Mouse (Mus musculus) CD4-positive helper T cell, adult 2 months (primary cell): ENCODE results near the gene Tmem150c.

Experiments
- DNase-seq: peaks from one replicate; pipeline ENCODE4 v3.0.0-alpha.2; 2012; ENCODE audit warnings: low read depth, missing footprints, low spot score

Tmem150c gene

DNA sequence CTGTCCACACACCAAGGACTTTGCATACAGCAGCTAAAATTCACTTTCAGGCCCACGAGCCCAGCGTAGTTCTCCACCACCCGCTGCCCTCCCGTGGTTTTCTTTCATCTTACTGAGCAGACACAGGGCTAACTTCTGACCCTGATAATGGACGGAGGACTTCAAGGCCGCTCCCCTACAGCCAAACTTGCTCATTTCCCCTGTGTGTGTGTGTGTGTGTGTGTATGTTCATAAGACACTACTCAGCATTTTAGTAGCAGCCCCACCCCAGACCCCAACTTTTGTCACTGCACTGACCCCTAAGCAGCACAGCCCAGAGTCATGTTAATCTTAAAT lies at the start of gene Tmem150c:
TSS of gene Tmem150c (minus strand) at position 171 of the 336 bp plus-strand sequence.
- DNase-seq: no peak

DNA sequence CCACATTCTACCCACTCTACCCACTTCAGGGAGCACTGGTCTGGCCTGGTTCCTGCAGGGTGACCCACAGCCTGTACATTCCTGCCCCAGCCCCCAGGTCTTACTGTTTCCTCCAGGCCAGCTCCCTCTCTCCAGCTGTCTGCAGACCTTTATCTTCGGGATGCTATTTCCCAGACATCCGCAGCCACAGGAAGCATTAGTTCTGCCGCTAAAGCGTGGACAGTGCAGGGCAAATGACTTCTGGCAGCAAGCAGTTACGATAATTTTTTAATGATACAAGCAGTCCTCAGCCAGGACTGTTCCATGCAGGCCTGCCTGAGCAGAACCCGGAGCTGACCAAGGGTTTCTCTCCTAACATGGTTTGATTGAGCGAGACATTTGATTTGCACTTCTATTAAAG lies 49.5 kb upstream of the Tmem150c start:
- DNase-seq: no peak

DNA sequence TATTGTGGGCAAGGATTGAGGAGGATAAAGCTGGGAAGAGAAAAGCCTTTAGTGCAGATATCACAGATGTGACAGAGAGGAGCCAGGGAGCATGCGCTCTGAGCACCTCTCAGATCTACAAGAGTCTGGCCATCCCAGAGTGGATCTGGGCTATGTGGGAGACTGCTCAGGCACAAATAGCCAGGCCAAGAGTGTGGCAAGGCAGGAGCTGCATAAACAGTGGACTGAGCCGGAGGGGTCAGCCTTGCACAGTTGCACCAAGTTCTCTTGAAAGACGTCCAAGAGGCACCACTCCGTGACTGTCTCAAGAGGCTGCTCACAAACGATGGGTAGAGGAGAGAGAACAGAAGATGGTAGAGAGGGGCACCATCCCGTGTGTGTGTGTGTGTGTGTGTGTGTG lies 47.1 kb upstream of the Tmem150c start:
- no peak for DNase-seq

DNA sequence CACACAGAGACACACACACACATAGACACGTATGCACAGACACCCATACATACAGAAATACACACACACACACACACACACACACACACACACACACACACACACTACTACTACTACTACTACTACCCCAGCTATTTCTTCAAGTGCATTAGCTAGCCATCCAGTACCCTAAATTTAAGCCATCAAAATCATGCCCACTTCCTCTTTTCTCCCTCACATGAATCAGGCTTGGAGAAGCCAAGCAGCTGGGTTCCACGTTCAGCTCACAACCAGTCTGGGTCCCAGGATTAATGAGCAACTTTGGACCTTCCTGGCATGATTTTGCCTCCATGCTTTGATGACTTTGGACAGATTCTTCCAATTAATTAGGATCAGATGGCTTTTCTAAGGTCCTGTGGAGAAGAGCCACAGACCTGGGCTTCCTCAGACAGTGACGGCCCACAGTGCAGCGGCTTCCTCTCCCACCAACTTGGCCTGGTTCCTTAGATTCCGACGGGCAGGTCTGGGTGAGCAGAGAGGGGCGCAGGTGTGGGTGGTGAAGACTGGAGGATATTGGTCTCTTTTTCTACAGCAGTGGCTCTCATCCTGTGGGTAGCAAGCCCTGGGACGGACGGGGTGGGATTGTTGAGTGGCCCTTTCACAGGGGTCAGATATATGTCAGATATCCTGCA lies 46.0 kb upstream of the Tmem150c start:
- no peak for DNase-seq

DNA sequence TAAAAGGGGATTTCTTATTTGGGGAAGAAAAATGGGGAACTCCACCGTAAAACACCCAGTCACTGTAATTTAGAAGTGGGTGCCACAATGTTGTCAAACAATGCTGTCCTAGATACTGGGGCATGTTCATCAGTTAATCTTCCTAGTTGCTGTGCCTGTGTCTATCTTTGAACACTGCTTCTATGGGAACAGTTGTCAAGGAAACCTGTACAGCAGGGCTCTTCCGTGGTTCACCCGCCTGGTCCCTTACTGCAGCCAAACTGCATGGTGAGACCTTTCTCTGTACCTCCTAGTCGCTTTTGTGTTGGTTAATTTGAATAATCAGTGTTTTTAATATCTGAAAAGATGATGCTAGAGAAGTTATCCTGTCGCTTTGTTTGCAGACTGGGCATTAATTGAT lies 41.2 kb upstream of the Tmem150c start:
- DNase-seq: no peak

DNA sequence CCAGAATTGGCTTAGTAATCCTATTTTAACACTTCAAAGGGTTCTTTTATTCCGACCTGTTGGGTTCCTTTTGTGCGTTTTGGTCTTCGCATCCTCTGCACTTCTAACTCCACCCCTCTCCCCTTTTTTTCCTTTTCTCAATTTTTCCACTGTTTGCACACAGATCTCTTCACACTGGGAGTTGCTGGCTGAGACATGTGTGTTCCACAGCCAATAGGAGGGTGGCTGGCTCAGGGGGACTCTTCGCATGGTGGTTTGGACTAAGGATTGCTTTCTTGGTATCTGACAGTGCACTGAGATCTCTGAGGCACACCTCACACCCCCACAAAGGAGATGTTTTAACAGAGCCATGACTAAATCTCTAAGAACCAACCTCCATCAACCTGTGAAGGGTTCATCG lies 40.7 kb upstream of the Tmem150c start:
- no peak for DNase-seq

DNA sequence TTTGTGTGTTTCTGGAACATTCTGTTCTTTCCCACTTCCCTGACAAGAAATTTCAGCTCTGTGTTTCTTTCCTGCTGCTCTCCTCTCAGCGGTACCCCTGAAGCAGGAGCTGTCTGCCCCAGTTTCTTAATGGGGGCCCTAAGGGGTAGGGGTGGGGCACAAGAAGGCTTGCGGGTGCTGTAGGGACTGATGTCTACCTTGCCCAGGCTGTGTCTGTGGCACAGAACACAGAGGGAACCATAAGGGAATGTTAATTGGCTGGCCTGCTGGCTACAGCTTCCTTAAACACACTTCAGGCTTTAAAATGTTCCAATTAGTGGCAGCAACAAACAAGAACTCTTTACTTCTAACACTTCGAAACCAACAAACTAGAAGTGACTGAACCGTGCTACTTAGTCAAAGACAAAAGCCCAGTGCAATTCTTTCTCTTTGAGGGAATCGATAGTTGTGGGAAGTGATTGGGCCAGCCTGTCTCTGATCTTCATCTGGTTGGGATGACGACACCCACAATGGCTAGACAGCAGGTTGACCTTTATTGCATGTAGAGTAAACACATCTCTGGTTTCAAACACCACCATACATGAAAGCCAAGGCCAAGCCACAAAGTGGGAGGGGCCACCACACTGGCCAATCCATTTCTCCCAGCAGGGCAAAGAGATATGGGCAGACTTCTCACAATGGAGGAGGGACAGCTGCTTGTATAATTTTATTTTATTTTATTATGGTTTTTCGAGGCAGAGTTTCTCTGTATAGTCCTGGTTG lies 39.7 kb upstream of the Tmem150c start:
- no peak for DNase-seq

DNA sequence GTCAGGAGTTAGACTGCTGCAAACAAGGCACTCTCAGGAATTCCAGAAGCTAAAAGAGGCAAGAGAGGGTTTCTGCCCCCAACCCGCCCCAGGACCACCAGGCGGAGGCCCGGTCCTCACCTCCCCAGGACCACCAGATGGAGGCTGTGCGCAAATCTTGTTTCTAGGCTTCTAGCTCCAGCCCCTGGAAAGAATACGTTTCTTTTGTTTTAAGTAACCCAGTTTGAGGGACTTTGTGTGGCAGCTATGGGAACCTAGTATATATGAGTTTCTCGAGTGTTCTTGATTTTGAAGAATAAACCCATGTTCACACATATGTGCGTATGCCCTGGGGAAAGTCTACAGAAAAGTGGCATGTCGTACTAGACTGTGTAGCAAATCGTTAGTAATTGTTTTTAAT lies 37.9 kb upstream of the Tmem150c start:
- no peak for DNase-seq

DNA sequence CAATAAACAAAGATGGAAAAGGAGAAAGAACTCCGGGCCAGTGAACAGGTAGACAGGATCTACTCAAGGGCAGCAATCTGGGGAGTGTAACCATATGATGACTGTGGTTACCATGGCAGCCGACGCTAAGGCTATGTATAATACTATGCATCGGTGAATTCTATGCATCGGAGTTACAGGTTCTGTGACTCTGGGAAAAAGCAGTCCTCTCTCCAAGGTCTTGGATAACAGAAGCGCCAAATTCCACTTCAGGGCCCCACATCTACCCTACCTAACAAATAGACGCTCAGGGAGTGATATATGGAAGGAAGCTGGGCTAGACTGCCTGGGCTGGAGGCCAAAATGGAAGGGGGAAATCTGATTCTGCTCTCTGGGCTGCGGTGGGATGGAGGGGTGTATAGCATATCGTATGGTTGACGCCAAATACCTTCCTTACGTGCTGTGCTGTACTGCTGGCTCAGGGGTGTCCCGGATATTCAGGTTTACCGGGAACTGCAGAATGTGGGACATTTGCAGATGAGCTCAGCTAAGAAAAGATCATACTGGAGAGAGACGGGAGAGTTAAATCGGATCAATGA lies 37.3 kb upstream of the Tmem150c start:
- no peak for DNase-seq

DNA sequence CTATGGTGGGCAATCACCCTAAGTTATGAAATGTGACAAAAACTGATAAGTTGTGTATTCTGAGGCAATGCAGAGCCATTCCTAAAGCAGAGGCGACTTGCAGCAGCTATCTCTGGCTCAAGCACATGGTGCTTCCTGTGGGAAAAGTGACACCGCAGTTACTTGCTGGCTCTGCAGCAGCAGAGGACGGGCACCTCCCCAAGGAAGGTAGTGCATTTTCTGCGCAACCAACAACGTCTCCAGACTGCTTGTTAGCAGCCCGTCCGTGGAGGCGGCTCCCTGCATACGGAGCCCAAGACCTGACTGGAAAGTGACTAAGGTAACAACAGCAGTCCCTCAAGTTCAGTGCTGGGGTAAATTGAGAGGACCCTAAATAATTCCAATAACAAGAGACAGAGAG lies 36.8 kb upstream of the Tmem150c start:
- DNase-seq: no peak

DNA sequence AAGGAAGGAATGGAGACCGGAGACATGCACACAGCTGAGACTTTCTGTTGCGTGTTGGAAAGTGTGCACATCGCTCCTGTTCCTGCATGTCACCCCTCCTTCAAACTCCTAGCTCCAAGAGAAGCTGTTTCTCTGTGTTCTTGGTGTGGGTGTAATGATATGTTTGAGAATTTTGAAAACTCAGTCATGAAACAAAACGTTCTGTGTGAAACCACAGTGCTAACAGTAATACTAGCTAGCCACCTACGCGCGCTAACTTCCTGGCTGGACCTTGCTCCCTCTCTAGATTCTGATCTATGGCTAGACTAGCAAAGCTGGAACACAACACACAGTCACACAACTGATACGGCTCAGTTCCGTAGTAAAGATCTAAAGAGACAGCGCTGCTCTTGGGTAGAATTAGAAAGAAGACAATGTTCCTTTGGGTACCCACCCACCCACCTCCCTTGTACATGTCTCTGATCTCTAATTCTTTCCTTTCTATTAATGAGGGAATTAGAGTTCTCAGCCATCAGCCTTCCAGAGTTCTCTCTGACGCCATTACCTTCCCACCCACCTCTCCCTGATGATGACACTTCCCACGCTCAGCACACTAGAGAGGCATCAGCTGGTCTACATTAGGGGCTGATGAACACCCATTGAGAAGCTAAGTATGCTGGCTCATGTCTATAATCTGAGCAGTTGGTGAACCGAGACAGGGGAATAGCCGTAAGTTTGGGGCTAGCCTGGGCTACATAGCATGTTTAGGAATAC lies 32.0 kb upstream of the Tmem150c start:
- DNase-seq: no peak

DNA sequence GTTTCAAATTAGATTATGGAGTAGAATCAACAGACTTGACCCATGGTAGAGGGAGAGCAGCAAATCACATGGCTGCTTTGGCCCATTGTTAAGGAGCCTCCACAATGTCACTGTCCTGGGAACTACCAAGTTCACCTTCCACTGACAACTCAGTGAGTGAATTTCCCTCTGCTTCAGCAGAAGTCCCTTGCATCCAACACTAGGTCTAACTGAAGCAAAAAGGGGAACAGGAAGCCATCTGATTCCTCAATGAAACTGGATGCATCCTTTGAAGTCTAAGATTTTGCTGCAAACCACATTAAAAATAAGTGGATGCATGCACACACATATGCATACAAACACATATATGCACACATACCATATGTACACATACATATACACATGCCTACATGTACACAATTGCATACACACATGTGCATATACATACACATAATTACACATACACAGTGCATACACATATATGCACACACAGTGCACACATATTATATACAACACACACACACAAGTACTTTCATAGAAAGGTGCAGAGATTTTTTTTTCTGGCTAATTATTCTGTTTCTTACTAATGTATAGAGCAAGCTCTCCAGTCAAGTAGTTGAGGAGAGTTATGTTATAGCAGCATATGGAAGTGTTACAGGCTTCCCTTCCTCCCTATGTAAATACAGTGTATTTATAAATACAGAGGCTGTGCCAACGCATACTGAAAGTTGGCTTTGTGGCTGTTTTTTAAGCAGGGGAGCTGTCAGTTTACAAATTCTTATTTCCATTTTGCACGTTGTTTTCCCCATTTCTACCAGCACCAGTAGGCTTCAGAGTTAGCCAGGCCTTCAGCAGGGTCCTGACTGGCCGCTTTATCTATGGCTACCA lies 27.7 kb upstream of the Tmem150c start:
- no peak for DNase-seq

DNA sequence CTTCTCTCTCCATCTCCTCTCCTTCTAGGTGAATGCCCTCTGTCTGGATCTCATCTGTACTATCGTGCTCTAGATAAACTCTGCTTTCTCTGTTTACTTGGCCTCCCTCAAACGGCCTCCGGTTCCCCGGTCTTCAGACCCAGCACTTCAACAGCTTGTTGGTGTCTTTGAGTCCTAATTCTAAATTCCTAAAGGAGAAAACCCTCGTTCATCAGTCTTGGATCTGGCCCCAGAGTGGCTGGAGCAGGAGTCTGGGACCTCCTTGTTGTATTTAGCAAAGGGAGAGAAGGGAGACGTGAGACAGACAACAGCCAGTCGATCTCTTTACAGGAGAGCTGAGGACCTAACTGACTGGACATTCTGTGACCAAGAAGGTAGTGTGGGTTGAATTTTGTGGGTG lies 27.0 kb upstream of the Tmem150c start:
- DNase-seq: no peak

DNA sequence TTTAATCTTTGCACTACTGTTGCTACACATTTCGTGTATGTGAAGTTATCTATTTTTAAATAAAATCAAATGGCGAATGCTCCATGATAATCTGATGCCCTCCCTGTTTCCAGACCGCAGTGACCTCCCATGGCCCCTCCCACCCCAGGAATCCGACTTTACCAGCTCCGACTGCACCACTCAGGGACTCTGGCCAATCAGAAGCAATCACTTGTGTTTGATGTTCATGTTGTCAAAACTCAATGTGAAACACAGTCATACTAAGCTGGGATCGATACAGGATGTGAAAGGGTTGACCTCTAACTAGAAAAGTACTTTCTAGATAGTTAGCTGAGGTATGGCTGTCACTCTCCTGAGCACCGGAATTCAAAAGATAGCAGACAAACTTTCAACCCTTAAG lies 26.3 kb upstream of the Tmem150c start:
- no peak for DNase-seq

DNA sequence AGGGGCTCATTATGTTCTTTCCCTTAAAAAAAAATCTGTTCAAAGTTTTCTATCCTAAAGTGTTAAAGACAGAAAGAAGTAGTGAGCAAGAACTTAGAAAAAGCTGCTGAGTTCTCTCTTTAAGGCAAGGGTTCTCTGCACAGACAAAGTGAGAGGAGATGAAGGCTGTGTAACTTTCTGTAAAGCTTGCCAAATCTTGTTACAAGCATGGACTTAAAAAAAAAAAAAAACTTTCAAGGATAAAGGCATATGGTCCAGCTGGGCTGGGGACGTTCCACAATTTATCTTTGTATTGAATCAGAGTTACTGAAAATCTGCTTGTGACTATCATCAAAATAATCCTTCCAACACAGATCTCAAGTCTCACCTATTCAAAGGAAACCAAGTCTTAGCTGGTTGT lies 21.4 kb upstream of the Tmem150c start:
- no peak for DNase-seq

DNA sequence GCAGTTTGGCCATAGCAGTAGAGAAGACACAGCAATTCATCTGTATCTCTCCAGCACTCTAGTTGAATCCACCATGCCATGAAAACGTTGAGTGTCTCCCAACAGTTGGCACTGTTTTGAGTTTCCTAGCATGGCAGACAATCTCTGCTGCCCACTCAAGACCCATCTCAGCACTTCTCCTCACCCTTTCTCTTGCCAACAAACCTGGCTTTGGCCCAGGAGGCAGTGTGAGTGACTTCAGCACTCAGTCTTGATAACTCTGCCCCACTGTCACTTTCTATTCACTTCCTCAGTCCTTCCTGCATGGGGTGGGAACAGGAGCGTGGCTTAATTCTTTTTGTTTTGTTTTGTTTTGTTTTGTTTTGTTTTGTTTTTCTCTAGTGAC lies 19.2 kb upstream of the Tmem150c start:
- no peak for DNase-seq

DNA sequence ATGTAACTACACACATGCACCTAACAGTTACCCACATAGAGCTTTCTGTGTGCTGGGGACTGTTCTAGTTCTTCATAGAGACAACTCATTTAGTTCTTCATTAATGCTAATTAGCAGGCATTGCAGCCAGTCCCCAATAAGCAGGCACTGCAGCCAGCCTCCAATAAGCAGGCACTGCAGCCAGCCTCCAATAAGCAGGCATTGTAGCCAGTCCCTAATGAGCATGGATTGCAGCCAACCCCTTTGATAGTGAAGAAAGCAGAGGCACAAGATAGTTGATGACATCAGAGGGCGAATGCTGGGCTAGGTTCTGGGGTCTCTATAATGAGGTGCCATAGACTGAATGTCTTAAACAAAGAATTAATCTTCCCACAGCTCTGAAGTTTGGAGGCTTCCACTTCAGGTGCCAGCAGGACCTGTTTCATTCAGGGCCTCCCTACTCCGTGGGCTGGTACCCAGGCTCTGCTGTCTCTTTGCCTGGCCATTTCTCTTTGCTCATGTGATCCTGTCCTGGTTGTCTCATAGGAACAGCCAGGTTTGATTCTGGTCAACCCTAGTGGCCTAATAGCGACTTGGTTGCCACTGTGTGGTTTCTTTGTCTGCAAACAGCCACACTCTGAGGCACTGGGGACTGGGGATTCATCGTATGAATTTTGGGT lies 18.6 kb upstream of the Tmem150c start:
- no peak for DNase-seq

DNA sequence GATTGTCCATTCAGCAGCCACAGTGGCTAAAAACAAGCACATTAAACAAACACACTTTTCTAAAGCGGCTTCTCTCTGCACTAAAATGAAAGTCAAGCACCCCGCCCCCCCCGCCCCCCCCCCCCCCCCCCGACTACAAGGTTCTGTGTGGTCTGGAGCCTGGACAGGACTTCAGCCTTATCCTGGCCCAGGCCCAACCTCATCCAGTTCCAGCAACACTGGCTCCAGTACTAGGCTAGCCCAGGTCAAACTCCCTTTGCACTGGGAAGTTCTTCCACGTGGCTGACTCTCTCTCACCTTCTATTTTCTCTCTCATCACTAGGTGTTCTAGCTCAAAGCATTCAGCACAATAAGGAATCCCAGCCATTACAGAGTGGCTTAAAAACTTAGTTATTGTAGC lies 17.9 kb upstream of the Tmem150c start:
- DNase-seq: no peak

DNA sequence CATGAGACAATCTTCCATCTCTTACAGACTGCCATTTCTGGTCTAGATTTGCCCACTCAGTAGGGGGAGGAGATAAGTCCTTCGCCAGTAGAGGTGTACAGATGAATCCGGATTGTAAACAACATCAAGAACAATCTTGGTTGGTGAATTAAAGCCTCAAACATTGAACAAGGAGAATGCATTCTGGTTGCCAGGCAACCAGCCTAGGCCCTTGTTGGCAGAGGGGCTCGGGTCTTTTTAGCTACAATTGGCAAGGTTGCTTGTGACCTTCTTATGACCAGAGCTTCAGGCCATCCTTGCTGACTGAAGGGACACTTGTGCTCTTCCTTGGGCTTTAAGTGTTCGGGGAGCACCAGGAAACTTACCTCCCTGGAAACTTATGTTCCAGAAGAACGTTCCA lies 16.5 kb upstream of the Tmem150c start:
- no peak for DNase-seq

DNA sequence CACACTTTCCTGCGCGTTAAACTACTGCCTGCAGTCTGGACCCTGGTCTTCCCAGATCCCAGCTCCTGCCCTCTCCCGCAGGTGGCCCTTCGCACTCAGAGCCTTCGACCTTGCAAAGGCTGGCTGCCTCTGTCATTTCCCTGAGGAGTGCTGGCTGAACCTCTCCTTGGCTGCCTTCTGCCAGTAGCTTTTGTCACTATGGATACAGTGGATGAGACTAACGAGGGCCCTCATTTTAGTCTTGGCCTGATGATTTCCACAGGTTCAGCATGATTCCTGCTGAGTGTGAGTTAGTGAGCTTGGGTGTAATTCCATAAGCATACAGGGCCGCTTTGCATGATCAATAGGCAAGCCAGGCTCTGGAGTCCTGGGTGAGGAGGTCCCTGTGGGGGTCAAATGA lies 16.0 kb upstream of the Tmem150c start:
- no peak for DNase-seq

DNA sequence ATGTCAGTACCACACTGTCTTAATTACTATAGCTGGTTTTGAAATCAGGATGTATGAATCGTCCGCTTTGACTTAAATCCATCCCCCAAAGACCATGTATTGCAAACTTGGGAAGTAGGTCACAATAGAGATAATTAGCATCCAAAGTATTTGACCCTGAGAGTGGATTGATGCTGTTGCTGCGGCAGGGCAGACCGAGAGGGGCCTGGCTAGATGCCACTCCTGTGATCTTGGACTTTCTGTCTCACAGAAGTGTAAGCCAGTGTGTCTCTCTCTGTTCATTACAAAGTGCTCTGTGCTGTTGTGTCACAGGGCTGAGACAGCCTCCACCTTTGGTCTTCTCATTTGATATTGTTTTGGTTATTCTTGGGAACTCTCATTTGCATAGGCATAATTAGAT lies 12.5 kb upstream of the Tmem150c start:
- DNase-seq: no peak
